Mouse (Mus musculus): Measurements from ENCODE around the gene Gm20388. TPM values are rescaled to one million over a fixed set of nuclear protein-coding genes. Genes with fewer than 3 reads are reported as not detected.

The Gm20388 gene
- polyA plus RNA-seq, 1 experiment from 2014 or later = 12.4 TPM

- Histone ChIP-seq H3K9ac (ENCODE audit: low read depth, low read length) (no peak overlapping the region), H3K4me1 (ENCODE audit: control insufficient read depth, insufficient read depth, low read depth, low read length) (peaks cover 6% of the 10 kb centered on the region), H3K27ac (ENCODE audit: low read depth, low read length) (no peak overlapping the region), H3K9me3 (ENCODE audit: control insufficient read depth, low read length) (no peaks in the 10 kb centered on the region), H3K4me3 (ENCODE audit: low read length) (no peak overlapping the region), H3K4me2 (ENCODE audit: low read length) (no peak overlapping the region), H3K36me3 (ENCODE audit: control insufficient read depth, insufficient read depth, low read length) (no peaks in the 10 kb centered on the region), H3K27me3 (replicated peaks; ENCODE audit: control insufficient read depth, insufficient read depth, low read length) (no peaks in the 10 kb centered on the region)
- no peak for ATAC-seq
- 43% methylated on average over 13 of the region's 13 CpGs for WGBS
These were observed 785.9 kb downstream of the Gm20388 start for GRCm38 (mm10) chr8:120696401-120697153.

GRCm38 (mm10) chr8:120697154-120697978 is 786.7 kb downstream of the Gm20388 start:
- no peak overlapping the region for H3K27ac ChIP-seq (ENCODE audit: low read depth, low read length)

GRCm38 (mm10) chr8:120697979-120698272 is 787.3 kb downstream of the Gm20388 start:
- Histone ChIP-seq H3K9ac (ENCODE audit: low read depth, low read length) (no peak overlapping the region), H3K27me3 (replicated peaks; ENCODE audit: control insufficient read depth, insufficient read depth, low read length) (no peaks in the 10 kb centered on the region), H3K36me3 (ENCODE audit: control insufficient read depth, insufficient read depth, low read length) (no peaks in the 10 kb centered on the region), H3K4me2 (ENCODE audit: low read length) (no peak overlapping the region), H3K4me1 (ENCODE audit: control insufficient read depth, insufficient read depth, low read depth, low read length) (peaks cover 6% of the 10 kb centered on the region), H3K9me3 (ENCODE audit: control insufficient read depth, low read length) (no peaks in the 10 kb centered on the region), H3K4me3 (ENCODE audit: low read length) (no peak overlapping the region), H3K27ac (ENCODE audit: low read depth, low read length) (no peak overlapping the region)
- ATAC-seq = no peak

More at GRCm38 (mm10) chr8:120697154-120697978, 786.7 kb downstream of the Gm20388 start:
- WGBS = 69% methylated on average over 17 of the region's 17 CpGs
- no peaks in the 10 kb centered on the region for H3K36me3 ChIP-seq (ENCODE audit: control insufficient read depth, insufficient read depth, low read length)
- no peaks in the 10 kb centered on the region for H3K9me3 ChIP-seq (ENCODE audit: control insufficient read depth, low read length)
- H3K27me3 ChIP-seq (replicated peaks; ENCODE audit: control insufficient read depth, insufficient read depth, low read length) = no peaks in the 10 kb centered on the region
- H3K4me1 ChIP-seq (ENCODE audit: control insufficient read depth, insufficient read depth, low read depth, low read length) = peaks cover 6% of the 10 kb centered on the region
- no peak overlapping the region for H3K4me3 ChIP-seq (ENCODE audit: low read length)
- ATAC-seq = no peak
- H3K9ac ChIP-seq (ENCODE audit: low read depth, low read length) = no peak overlapping the region
- no peak overlapping the region for H3K4me2 ChIP-seq (ENCODE audit: low read length)

GRCm38 (mm10) chr8:120698426-120698825 is 787.8 kb downstream of the Gm20388 start:
- H3K9me3 ChIP-seq (ENCODE audit: control insufficient read depth, low read length) = no peaks in the 10 kb centered on the region
- peaks cover 6% of the 10 kb centered on the region for H3K4me1 ChIP-seq (ENCODE audit: control insufficient read depth, insufficient read depth, low read depth, low read length)
- ATAC-seq = no peak
- H3K4me2 ChIP-seq (ENCODE audit: low read length) = no peak overlapping the region
- no peaks in the 10 kb centered on the region for H3K27me3 ChIP-seq (replicated peaks; ENCODE audit: control insufficient read depth, insufficient read depth, low read length)
- no peak overlapping the region for H3K27ac ChIP-seq (ENCODE audit: low read depth, low read length)
- H3K36me3 ChIP-seq (ENCODE audit: control insufficient read depth, insufficient read depth, low read length) = no peaks in the 10 kb centered on the region
- H3K4me3 ChIP-seq (ENCODE audit: low read length) = no peak overlapping the region
- WGBS = 84% methylated on average over 7 of the region's 7 CpGs
- H3K9ac ChIP-seq (ENCODE audit: low read depth, low read length) = no peak overlapping the region

GRCm38 (mm10) chr8:120699079-120699478 is 788.4 kb downstream of the Gm20388 start:
- H3K9me3 ChIP-seq (ENCODE audit: control insufficient read depth, low read length) = no peaks in the 10 kb centered on the region
- no peak overlapping the region for H3K27ac ChIP-seq (ENCODE audit: low read depth, low read length)
- H3K4me1 ChIP-seq (ENCODE audit: control insufficient read depth, insufficient read depth, low read depth, low read length) = peaks cover 6% of the 10 kb centered on the region
- H3K36me3 ChIP-seq (ENCODE audit: control insufficient read depth, insufficient read depth, low read length) = no peaks in the 10 kb centered on the region
- H3K4me3 ChIP-seq (ENCODE audit: low read length) = no peak overlapping the region
- H3K4me2 ChIP-seq (ENCODE audit: low read length) = no peak overlapping the region
- H3K9ac ChIP-seq (ENCODE audit: low read depth, low read length) = no peak overlapping the region
- H3K27me3 ChIP-seq (replicated peaks; ENCODE audit: control insufficient read depth, insufficient read depth, low read length) = no peaks in the 10 kb centered on the region
- no peak for ATAC-seq
- WGBS = 80% methylated on average over 6 of the region's 6 CpGs

- no peaks in the 10 kb centered on the region for H3K27me3 ChIP-seq (replicated peaks; ENCODE audit: control insufficient read depth, insufficient read depth, low read length)
- no peak overlapping the region for H3K4me2 ChIP-seq (ENCODE audit: low read length)
- no peak for ATAC-seq
- 89% methylated on average over 2 of the region's 2 CpGs for WGBS
- H3K27ac ChIP-seq (ENCODE audit: low read depth, low read length) = no peak overlapping the region
- H3K9me3 ChIP-seq (ENCODE audit: control insufficient read depth, low read length) = no peaks in the 10 kb centered on the region
- H3K36me3 ChIP-seq (ENCODE audit: control insufficient read depth, insufficient read depth, low read length) = no peaks in the 10 kb centered on the region
- H3K9ac ChIP-seq (ENCODE audit: low read depth, low read length) = no peak overlapping the region
- no peak overlapping the region for H3K4me3 ChIP-seq (ENCODE audit: low read length)
- H3K4me1 ChIP-seq (ENCODE audit: control insufficient read depth, insufficient read depth, low read depth, low read length) = peaks cover 6% of the 10 kb centered on the region
These were observed 788.9 kb downstream of the Gm20388 start for GRCm38 (mm10) chr8:120699565-120699964.

- Histone ChIP-seq H3K4me1 (ENCODE audit: control insufficient read depth, insufficient read depth, low read depth, low read length) (peaks cover 6% of the 10 kb centered on the region), H3K4me3 (ENCODE audit: low read length) (no peak overlapping the region), H3K27me3 (replicated peaks; ENCODE audit: control insufficient read depth, insufficient read depth, low read length) (no peaks in the 10 kb centered on the region), H3K4me2 (ENCODE audit: low read length) (no peak overlapping the region), H3K27ac (ENCODE audit: low read depth, low read length) (no peak overlapping the region), H3K9me3 (ENCODE audit: control insufficient read depth, low read length) (no peaks in the 10 kb centered on the region), H3K9ac (ENCODE audit: low read depth, low read length) (no peak overlapping the region), H3K36me3 (ENCODE audit: control insufficient read depth, insufficient read depth, low read length) (no peaks in the 10 kb centered on the region)
- 90% methylated on average over 4 of the region's 4 CpGs for WGBS
- no peak for ATAC-seq
These were observed 789.4 kb downstream of the Gm20388 start for GRCm38 (mm10) chr8:120700053-120700452.

GRCm38 (mm10) chr8:120701758-120702465 is 791.3 kb downstream of the Gm20388 start:
- Histone ChIP-seq H3K4me2 (ENCODE audit: low read length) (no peak overlapping the region), H3K9ac (ENCODE audit: low read depth, low read length) (no peak overlapping the region), H3K4me1 (ENCODE audit: control insufficient read depth, insufficient read depth, low read depth, low read length) (no peaks in the 10 kb centered on the region), H3K4me3 (ENCODE audit: low read length) (no peak overlapping the region), H3K36me3 (ENCODE audit: control insufficient read depth, insufficient read depth, low read length) (no peaks in the 10 kb centered on the region), H3K9me3 (ENCODE audit: control insufficient read depth, low read length) (no peaks in the 10 kb centered on the region), H3K27ac (ENCODE audit: low read depth, low read length) (no peak overlapping the region), H3K27me3 (replicated peaks; ENCODE audit: control insufficient read depth, insufficient read depth, low read length) (no peaks in the 10 kb centered on the region)
- 70% methylated on average over 19 of the region's 19 CpGs for WGBS
- ATAC-seq = no peak

GRCm38 (mm10) chr8:120704203-120704602 is 793.6 kb downstream of the Gm20388 start:
- 55% methylated on average over 9 of the region's 9 CpGs for WGBS
- Histone ChIP-seq H3K4me3 (ENCODE audit: low read length) (no peak overlapping the region), H3K4me2 (ENCODE audit: low read length) (no peak overlapping the region), H3K4me1 (ENCODE audit: control insufficient read depth, insufficient read depth, low read depth, low read length) (no peaks in the 10 kb centered on the region), H3K9me3 (ENCODE audit: control insufficient read depth, low read length) (no peaks in the 10 kb centered on the region), H3K27ac (ENCODE audit: low read depth, low read length) (no peak overlapping the region), H3K27me3 (replicated peaks; ENCODE audit: control insufficient read depth, insufficient read depth, low read length) (no peaks in the 10 kb centered on the region), H3K9ac (ENCODE audit: low read depth, low read length) (no peak overlapping the region), H3K36me3 (ENCODE audit: control insufficient read depth, insufficient read depth, low read length) (no peaks in the 10 kb centered on the region)
- no peak for ATAC-seq
